Mouse (Mus musculus) brain, adult 2 months (tissue): ENCODE measurements around the gene Olfr1033.
"Not testable (repeated sequence)": the region's sequence is repeated elsewhere in the genome, so short reads cannot be mapped to it uniquely, and the experiment has no call there.

Source experiments
- DNase-seq: peaks from one replicate; pipeline ENCODE4 v3.0.0; 2011; ENCODE audit warnings: low read depth, low spot score

Olfr1033 gene

DNA sequence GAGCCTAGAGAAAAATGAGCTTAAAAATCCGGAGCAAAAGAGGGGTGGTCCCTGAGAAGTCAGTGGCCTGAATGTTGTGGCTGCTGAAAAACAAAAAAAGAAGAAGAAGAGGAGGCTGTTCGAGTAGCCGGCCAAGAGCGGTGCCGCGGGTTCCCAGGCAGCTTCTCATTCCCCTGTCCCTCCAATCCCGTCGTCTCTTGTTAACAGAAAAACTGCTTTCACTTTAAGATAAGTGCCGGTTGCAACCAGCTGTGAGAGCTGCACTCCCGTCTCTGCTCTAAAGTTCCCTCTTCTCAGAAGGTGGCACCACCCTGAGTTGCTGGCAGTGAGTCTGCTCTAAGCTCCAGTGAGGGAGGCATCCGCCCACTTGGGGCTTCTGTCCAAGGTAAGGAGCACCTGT is at the start of gene Olfr1033:
Gene Olfr1033 (plus strand): TSS at position 228 of the 400 bp plus-strand sequence.
- DNase-seq = peak; percentile 16

DNA sequence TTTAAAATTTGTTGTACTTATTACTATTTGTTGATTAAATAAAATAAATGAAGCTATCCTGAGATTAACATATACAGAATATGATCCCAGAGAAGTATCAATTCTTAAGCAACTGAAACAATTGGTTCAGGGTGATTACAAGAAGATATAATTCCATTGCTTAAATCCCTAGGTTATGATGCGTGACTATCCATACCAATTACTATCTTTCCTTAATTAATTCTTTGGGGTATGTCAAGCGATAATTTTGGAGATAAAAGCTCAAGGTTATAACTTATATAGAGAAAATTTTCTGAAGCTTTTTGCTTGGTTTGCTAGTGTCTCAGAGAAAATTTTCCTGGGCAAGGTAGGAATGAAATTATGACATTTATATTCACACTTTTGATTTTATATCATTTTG is 46.8 kb upstream of the Olfr1033 start, which contains the start of gene Olfr1029:
Gene Olfr1029 (plus strand): TSS at position 301 of the 400 bp plus-strand sequence.
- DNase-seq = no peak

DNA sequence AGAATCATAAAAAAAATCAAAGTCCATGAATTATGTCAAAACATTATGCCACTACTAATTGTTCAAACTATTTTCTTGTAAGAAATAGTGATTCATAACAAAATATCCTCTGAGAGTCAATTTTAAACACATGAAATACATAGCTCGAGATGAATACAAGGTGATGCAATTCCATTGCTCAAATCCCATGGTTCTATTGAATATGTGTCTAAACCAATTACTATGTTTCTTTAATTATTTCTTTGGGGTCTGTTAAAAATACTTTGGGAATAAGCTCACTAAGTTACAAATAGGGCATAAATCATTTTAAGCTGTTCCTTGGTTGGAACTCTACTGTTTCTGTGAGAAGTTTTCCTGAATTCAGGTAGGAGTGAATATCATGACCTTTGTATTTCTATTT is 41.5 kb upstream of the Olfr1033 start, which contains the start of gene Olfr1030:
Gene Olfr1030 (plus strand): TSS at position 301 of the 400 bp plus-strand sequence.
- DNase-seq = no peak

DNA sequence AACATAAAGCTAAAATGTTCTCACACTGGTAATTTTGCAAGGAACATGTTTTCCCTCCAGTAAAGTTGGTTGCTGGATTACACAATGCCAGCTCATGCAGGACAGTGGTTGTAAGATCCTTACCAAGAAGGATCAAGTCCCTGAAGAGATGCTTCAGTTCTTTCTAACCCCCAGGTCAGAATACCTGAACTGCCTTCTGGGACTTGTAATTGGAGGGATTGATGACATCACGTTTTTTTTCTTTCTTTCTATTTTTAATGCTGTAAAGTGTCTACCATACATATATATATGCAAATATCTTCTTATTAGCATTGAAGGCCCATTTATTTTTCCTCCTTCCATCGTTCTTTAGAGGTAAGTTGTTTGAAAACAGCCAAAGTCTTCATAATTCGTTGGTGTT is 30.4 kb upstream of the Olfr1033 start, which contains the start of gene Olfr1031:
Gene Olfr1031 (plus strand): TSS at position 301 of the 400 bp plus-strand sequence.
- no peak for DNase-seq

DNA sequence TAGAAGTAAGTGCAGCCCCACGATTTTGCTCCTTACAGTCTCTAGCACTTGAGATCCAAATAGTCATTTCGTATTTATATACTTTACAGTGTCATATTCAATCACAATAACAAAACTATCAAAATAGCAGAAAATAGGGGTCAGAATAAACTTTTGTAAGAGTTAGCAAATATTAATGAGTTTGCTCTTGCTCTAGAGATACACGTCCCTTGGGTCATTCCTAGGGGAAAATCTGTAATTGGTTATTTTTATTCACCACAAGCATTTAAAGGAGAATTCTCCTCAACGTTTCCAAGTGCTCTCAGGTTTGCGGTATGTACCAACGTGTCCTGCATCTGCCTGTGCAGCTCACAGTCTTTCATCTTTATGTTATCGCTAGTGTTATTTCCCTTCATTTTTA is 15.2 kb upstream of the Olfr1033 start, which contains the start of gene Olfr1032:
Gene Olfr1032 (plus strand): TSS at position 301 of the 400 bp plus-strand sequence.
- no peak for DNase-seq

DNA sequence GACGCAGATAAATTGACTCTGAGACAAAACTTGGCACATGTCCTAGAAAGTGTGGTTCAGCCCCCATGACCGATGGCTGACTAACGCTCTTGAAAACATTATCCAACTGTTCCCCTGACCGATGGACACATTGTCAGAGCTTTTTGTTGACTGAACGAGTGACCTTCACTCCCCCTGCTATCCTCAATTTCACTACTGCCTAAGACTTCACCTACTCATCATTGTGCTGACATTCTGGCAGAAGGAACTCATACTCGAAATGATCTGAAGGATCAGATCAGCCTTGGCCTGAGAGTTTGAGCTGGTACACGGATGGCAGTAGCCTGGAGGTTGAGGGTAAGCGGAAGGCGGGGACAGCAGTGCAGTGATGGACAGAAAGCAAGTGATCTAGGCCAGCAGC is 1.1 kb downstream of the Olfr1033 start:
- not testable (repeated sequence) for DNase-seq

DNA sequence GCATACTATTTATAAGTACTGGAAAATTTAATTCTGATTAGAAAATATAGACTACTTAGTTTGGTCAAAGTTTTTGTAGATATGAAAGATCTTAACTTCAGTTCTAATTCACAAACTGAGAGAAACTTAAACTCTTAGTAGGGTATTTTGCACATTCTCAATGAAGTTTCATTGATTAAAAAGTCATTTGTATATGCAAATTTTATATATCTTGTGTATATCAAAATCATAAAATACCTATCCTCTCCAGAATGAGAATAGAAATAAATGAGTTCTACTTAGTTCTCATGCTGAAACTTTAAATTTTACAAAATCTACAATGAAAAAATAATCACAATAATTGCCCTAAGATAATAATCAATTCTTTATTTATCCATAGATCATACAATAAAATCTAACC is 25.1 kb downstream of the Olfr1033 start, which contains the start of gene Olfr1034:
Gene Olfr1034 (plus strand): TSS at position 301 of the 400 bp plus-strand sequence.
- no peak for DNase-seq

DNA sequence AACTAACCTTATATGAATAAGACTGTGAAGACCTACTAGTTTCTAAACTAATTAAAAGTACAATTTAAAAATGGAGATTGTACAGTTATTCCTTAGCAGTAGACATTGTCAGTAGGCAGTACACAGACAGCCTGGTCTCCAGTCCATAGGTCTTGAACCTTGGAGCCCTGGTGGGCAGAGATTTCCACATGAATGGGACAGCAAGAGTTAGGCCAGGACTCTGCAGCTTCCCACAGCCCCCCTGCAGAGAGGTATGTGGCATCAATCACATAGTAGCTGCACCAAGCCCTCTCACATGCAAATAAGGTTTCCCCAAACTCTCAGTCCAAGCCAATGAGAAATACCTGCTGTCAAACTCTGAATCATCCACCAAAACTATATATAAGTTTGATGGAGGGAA is 30.3 kb downstream of the Olfr1033 start:
- DNase-seq = not testable (repeated sequence)

DNA sequence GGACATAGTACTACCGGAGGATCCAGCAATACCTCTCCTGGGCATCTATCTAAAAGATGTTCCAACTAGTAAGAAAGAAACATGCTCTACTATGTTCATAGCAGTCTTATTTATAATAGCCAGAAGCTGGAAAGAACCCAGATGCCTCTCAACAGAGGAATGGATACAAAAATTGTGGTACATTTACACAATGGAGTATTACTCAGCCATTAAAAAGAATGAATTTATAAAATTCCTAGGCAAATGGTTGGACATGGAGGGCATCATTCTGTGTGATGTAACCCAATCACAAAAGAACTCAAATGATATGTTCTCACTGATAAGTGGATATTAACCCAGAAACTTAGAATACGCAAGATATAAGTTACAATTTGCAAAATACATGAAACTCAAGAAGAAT is 43.3 kb downstream of the Olfr1033 start:
- not testable (repeated sequence) for DNase-seq

DNA sequence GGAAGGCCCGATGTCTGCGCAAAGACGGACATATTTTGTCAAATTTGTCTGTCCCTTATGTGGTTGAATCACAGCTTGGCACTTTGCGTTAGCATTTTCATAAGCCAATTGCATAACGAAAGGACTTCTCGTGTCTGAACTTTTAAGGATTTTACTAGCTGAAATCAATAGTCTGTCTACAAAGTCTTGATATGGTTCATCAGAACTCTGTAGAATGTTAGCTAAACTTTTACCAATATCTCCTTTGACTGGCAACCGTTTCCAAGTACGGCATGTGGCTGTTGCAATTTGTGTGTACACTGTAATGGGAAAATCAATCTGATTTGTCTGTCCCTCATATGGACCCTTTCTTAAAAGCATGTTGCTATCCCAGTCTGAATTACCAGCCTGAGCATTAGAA is 49.8 kb downstream of the Olfr1033 start:
- no peak for DNase-seq

DNA sequence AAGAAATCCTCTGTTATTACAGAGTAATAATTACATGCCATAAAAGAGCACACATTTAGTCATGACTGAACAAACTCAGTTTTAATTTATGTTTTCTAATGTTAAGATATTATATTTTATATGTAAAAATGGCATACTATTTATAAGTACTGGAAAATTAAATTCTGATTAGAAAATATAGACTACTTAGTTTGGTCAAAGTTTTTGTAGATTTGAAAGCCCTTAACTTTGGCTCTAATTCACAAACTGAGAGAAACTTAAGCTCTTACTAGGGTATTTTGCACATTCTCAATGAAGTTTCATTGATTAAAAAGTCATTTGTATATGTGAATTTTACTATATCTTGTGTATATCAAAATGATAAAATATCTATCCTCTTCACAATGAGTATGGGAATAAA is 53.3 kb downstream of the Olfr1033 start, which contains the start of gene Olfr1036:
Gene Olfr1036 (plus strand): TSS at position 301 of the 400 bp plus-strand sequence.
- DNase-seq = not testable (repeated sequence)

DNA sequence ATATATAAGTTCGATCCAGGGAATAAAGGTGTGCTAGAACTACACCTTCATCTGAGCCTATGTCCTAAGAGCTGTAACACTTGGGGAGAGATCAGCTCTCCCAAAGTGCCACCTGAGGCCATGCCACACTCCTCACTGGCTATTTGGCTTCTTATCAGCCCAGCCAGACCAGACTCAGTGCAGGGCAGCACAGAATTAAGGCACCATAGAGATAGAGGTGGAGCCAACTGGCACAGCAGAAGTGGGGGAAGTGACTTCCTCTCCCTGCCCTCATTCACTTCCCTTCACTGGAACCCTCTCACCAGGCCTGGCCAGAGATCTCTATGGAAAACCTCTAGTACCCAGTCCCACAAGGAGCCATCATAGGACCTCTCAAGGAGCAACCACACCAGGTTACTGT is 60.0 kb downstream of the Olfr1033 start:
- DNase-seq = not testable (repeated sequence)

DNA sequence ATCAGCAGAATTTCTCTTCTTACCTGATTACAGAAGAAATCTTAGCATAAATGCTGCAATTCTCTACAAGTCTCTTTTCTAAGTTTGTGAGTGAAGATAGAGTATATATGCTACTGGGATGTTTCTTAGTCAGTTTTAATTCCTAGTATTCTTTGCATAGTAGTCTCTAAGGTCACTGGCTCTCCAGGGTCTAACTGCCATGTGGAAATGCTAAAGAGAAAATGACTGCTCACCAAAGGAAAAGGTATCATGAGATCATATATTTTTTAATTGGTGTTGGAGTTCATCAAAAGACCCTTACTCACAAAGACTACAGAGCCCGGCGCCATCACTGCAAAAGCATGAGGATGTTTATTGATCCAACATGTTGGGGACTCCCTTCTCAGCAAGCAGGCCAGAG is 66.9 kb downstream of the Olfr1033 start, which contains the start of gene Olfr1037:
Gene Olfr1037 (minus strand): TSS at position 101 of the 400 bp plus-strand sequence.
- DNase-seq = no peak
